Mouse (Mus musculus): ENCODE results near the gene Hagh. TPM values are rescaled to one million over a fixed set of nuclear protein-coding genes. Genes with fewer than 3 reads are reported as not detected.

Hagh gene
- 28.3 and 28.4 TPM in 2 replicates for polyA plus RNA-seq (2015; fragmentation: Nextera tagmentation; extraction: Ambion mirVana)

DNA sequence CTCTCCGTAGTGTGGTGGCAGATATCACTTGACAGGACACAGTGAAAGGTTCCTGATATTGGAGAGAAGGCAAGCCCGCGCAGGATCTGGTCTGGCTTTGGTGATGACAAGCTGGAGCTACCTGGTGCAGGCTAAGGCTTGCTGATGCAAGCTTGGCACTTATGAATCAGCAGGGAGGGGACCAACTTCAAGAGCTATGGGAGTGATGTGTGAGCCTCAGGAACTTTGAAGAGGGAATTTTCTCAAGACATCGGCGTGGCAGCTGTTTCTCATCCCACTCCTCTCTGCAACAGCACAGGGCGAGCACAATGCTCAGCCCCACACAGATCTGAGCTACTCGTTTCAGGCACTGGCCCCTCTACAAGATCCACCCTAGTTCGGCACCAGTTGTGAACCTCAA, at the start of gene Hagh:
TSS of gene Hagh (plus strand) at position 302 of the 400 bp plus-strand sequence.
- Histone ChIP-seq H3K4me2 (no peak within 1 kb of the TSS), H3K4me1 (no peaks in the 10 kb centered on the region), H3K36me3 (no peaks in the 10 kb centered on the region), H3K27ac (no peak within 1 kb of the TSS), H3K9me3 (no peaks in the 10 kb centered on the region), H3K27me3 (peaks cover 26% of the 10 kb centered on the region), H3K9ac (no peak within 1 kb of the TSS), H3K4me3 (no peak within 1 kb of the TSS)
- ATAC-seq (ENCODE audit: insufficient number of reproducible peaks, insufficient read depth, low FRiP score, low TSS enrichment, low read depth) = no peak
- WGBS = 58% methylated on average over 8 of the region's 8 CpGs

DNA sequence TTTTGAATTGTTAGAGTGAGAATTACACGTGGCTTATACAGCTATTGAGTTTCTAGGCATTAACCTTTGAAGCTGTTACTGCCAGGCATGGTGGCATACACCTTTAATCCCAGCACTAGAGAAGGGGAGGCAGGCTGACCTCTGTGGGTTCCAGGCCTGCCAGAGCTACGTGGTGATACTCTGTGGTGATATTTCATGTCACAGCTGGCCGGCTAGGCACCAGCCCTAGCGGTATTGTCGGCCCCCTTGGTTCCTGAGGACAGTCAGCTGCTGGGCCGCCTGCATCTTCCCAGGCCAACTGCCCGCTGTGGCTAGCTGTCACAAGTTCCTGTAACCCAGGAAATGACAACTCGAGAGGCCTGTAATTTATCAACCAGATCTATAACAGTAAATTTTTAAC, 47.8 kb upstream of the Hagh start:
- WGBS = 71% methylated on average over 8 of the region's 8 CpGs
- H3K27me3 ChIP-seq = no peaks in the 10 kb centered on the region

GRCm38 (mm10) chr17:24794791-24795190, 45.2 kb upstream of the Hagh start:
- Histone ChIP-seq H3K9me3 (no peaks in the 10 kb centered on the region), H3K4me1 (no peaks in the 10 kb centered on the region), H3K27ac (no peak overlapping the region), H3K4me2 (no peak overlapping the region), H3K4me3 (no peak overlapping the region), H3K27me3 (no peaks in the 10 kb centered on the region), H3K36me3 (no peaks in the 10 kb centered on the region), H3K9ac (no peak overlapping the region)
- ATAC-seq (ENCODE audit: insufficient number of reproducible peaks, insufficient read depth, low FRiP score, low TSS enrichment, low read depth) = no peak
- WGBS = 70% methylated on average over 12 of the region's 12 CpGs

More for the DNA sequence above, 47.8 kb upstream of the Hagh start:
- no peak overlapping the region for H3K4me2 ChIP-seq
- no peak overlapping the region for H3K4me3 ChIP-seq
- H3K9me3 ChIP-seq = no peaks in the 10 kb centered on the region
- H3K27ac ChIP-seq = no peak overlapping the region
- no peaks in the 10 kb centered on the region for H3K36me3 ChIP-seq
- ATAC-seq (ENCODE audit: insufficient number of reproducible peaks, insufficient read depth, low FRiP score, low TSS enrichment, low read depth) = no peak
- no peaks in the 10 kb centered on the region for H3K4me1 ChIP-seq
- H3K9ac ChIP-seq = no peak overlapping the region

GRCm38 (mm10) chr17:24796969-24797368, 43.0 kb upstream of the Hagh start:
- no peak for ATAC-seq (ENCODE audit: insufficient number of reproducible peaks, insufficient read depth, low FRiP score, low TSS enrichment, low read depth)
- H3K4me2 ChIP-seq = no peak overlapping the region
- H3K36me3 ChIP-seq = no peaks in the 10 kb centered on the region
- no peaks in the 10 kb centered on the region for H3K4me1 ChIP-seq
- no peaks in the 10 kb centered on the region for H3K27me3 ChIP-seq
- no peak overlapping the region for H3K9ac ChIP-seq
- no peak overlapping the region for H3K4me3 ChIP-seq
- no peak overlapping the region for H3K27ac ChIP-seq
- WGBS = 62% methylated on average over 3 of the region's 3 CpGs
- H3K9me3 ChIP-seq = no peaks in the 10 kb centered on the region

DNA sequence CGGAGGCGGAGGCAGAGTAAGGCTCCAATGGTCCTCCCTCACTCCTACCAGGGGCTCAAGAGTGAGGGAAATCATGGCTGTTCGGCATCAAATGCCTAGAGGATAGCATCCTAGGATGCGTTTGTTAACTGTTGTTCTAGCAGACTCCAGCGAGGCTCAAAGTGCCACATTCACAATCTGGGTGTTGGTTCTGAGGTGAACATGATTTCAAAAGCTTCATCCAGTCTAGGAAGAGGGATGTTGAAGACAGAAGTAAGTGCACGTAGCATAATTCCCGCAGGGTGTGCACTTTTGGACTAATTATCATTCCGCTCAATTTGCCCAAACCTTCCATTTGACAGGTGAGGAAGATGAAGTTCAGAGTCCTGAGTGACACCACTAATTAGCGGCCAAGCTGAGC, 41.7 kb upstream of the Hagh start:
- no peak for ATAC-seq (ENCODE audit: insufficient number of reproducible peaks, insufficient read depth, low FRiP score, low TSS enrichment, low read depth)
- Histone ChIP-seq H3K4me2 (no peak overlapping the region), H3K27ac (no peak overlapping the region), H3K4me1 (no peaks in the 10 kb centered on the region), H3K4me3 (no peak overlapping the region), H3K9me3 (no peaks in the 10 kb centered on the region), H3K36me3 (no peaks in the 10 kb centered on the region), H3K27me3 (no peaks in the 10 kb centered on the region), H3K9ac (no peak overlapping the region)
- 43% methylated on average over 9 of the region's 9 CpGs for WGBS

GRCm38 (mm10) chr17:24799476-24799875, 40.5 kb upstream of the Hagh start:
- H3K9ac ChIP-seq = no peak overlapping the region
- no peak overlapping the region for H3K4me2 ChIP-seq
- no peak for ATAC-seq (ENCODE audit: insufficient number of reproducible peaks, insufficient read depth, low FRiP score, low TSS enrichment, low read depth)
- H3K27me3 ChIP-seq = peaks cover 5% of the 10 kb centered on the region
- H3K27ac ChIP-seq = no peak overlapping the region
- H3K4me1 ChIP-seq = peaks cover under 1% of the 10 kb centered on the region; the same call in 1 of the 2 replicates
- no peak overlapping the region for H3K4me3 ChIP-seq
- H3K9me3 ChIP-seq = no peaks in the 10 kb centered on the region
- no peaks in the 10 kb centered on the region for H3K36me3 ChIP-seq
- WGBS = 87% methylated on average over 4 of the region's 4 CpGs

GRCm38 (mm10) chr17:24800524-24800923, 39.4 kb upstream of the Hagh start:
- no peaks in the 10 kb centered on the region for H3K9me3 ChIP-seq
- no peak for ATAC-seq (ENCODE audit: insufficient number of reproducible peaks, insufficient read depth, low FRiP score, low TSS enrichment, low read depth)
- no peaks in the 10 kb centered on the region for H3K36me3 ChIP-seq
- no peak overlapping the region for H3K4me3 ChIP-seq
- H3K27me3 ChIP-seq = peaks cover 15% of the 10 kb centered on the region
- no peak overlapping the region for H3K27ac ChIP-seq
- no peak overlapping the region for H3K4me2 ChIP-seq
- 43% methylated on average over 3 of the region's 3 CpGs for WGBS
- peaks cover 4% of the 10 kb centered on the region for H3K4me1 ChIP-seq
- H3K9ac ChIP-seq = no peak overlapping the region

- Histone ChIP-seq H3K27me3 (peaks cover 35% of the 10 kb centered on the region), H3K4me1 (peaks cover 4% of the 10 kb centered on the region), H3K27ac (no peak within 1 kb of the TSS), H3K9me3 (no peaks in the 10 kb centered on the region), H3K36me3 (no peaks in the 10 kb centered on the region), H3K9ac (peak within 1 kb of the TSS; percentile 72), H3K4me2 (peak within 1 kb of the TSS; percentile 76), H3K4me3 (peak within 1 kb of the TSS; percentile 64)
- under 1% methylated on average over 71 of the region's 71 CpGs for WGBS
- ATAC-seq (ENCODE audit: insufficient number of reproducible peaks, insufficient read depth, low FRiP score, low TSS enrichment, low read depth) = peak; percentile 76; the same call in 1 of the 2 replicates
Measured at GRCm38 (mm10) chr17:24803952-24804951, 35.7 kb upstream of the Hagh start, which contains the start of gene Meiob. Meiob (plus strand) TSS chr17:24804289.

DNA sequence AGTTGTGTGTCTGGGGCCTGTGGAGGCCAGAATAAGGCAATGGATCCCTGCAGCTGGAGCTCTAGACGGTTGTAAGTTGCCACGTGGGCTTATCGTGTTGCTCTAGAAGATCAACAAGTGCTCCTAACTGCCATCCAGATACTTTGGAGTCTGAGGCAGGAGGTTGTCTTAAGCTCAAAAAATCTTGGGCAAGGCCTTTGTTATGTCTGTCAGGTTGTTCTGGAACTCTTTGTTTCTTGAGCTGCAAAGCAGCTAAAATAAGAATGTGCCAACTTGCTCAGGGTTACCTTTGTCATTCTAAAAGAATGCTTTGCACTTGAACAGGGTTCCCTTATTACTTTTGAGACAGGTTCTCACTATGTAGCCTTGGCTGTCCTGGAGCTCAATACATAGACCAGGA, 28.7 kb upstream of the Hagh start:
- no peak for ATAC-seq (ENCODE audit: insufficient number of reproducible peaks, insufficient read depth, low FRiP score, low TSS enrichment, low read depth)
- H3K9me3 ChIP-seq = no peaks in the 10 kb centered on the region
- no peak overlapping the region for H3K4me3 ChIP-seq
- no peak overlapping the region for H3K4me2 ChIP-seq
- H3K9ac ChIP-seq = no peak overlapping the region
- H3K27me3 ChIP-seq = peaks cover 19% of the 10 kb centered on the region
- no peaks in the 10 kb centered on the region for H3K4me1 ChIP-seq
- WGBS = 64% methylated on average over 3 of the region's 3 CpGs
- H3K36me3 ChIP-seq = no peaks in the 10 kb centered on the region
- no peak overlapping the region for H3K27ac ChIP-seq

GRCm38 (mm10) chr17:24812215-24812614, 27.7 kb upstream of the Hagh start:
- WGBS = 44% methylated on average over 2 of the region's 2 CpGs

GRCm38 (mm10) chr17:24815256-24815655, 24.7 kb upstream of the Hagh start:
- Histone ChIP-seq H3K9ac (no peak overlapping the region), H3K9me3 (no peaks in the 10 kb centered on the region), H3K36me3 (no peaks in the 10 kb centered on the region), H3K27ac (no peak overlapping the region), H3K27me3 (peaks cover 5% of the 10 kb centered on the region; the same call in 1 of the 2 replicates), H3K4me2 (no peak overlapping the region), H3K4me3 (no peak overlapping the region), H3K4me1 (no peaks in the 10 kb centered on the region)
- WGBS = 77% methylated on average over 5 of the region's 5 CpGs
- ATAC-seq (ENCODE audit: insufficient number of reproducible peaks, insufficient read depth, low FRiP score, low TSS enrichment, low read depth) = no peak

More at GRCm38 (mm10) chr17:24812215-24812614, 27.7 kb upstream of the Hagh start:
- ATAC-seq (ENCODE audit: insufficient number of reproducible peaks, insufficient read depth, low FRiP score, low TSS enrichment, low read depth) = no peak
- H3K27me3 ChIP-seq = peaks cover 13% of the 10 kb centered on the region
- H3K27ac ChIP-seq = no peak overlapping the region
- H3K4me1 ChIP-seq = no peaks in the 10 kb centered on the region
- no peak overlapping the region for H3K9ac ChIP-seq
- H3K9me3 ChIP-seq = no peaks in the 10 kb centered on the region
- no peak overlapping the region for H3K4me3 ChIP-seq
- H3K36me3 ChIP-seq = no peaks in the 10 kb centered on the region
- no peak overlapping the region for H3K4me2 ChIP-seq

GRCm38 (mm10) chr17:24817503-24817902, 22.4 kb upstream of the Hagh start:
- ATAC-seq (ENCODE audit: insufficient number of reproducible peaks, insufficient read depth, low FRiP score, low TSS enrichment, low read depth) = no peak
- H3K9me3 ChIP-seq = no peaks in the 10 kb centered on the region
- WGBS = 26% methylated on average over 1 of the region's 1 CpGs
- peaks cover 17% of the 10 kb centered on the region; the same call in 1 of the 2 replicates for H3K27me3 ChIP-seq
- H3K4me2 ChIP-seq = no peak overlapping the region
- H3K4me3 ChIP-seq = no peak overlapping the region
- H3K27ac ChIP-seq = no peak overlapping the region
- no peaks in the 10 kb centered on the region for H3K36me3 ChIP-seq
- H3K9ac ChIP-seq = no peak overlapping the region
- H3K4me1 ChIP-seq = no peaks in the 10 kb centered on the region
